ENCODE assay signal across 9 mouse cellular contexts in the genomic region with DNA sequence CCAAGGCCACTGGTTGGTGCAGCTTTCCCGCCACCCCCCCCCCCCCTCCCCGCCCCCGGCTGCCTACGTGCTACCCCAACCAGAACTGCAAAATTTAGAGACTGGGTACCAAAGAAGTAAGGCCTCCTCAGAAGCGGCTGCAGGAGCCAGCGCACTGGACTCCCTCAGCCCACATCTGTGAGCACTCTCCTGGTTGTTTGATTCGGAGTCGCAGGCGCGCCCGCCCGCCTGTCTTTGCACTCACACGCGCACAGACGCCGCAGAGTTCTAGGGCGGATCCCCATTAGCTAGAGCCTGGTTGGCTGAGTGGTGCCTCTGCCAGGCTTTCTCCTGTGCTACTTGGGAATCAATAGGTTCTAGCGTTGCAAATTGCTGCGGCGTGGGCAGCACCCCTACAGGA. TPM values are rescaled to one million over a fixed set of nuclear protein-coding genes. Genes with fewer than 3 reads are reported as not detected.
A peak's percentile ranks its signal among the peaks of the same experiment; 100 is the strongest.
DNase-seq lines count a peak whose midpoint lies in the region; ATAC-seq and TF ChIP-seq lines count a peak whose summit lies in the region.
"Had no signal": no experiment of that assay in that cellular context is flagged by ENCODE, and none has a peak within 500 bp of the region (broad histone marks: within the 10 kb centered on the region; RNA-seq: fewer than 3 reads in every experiment).

No protein-coding gene starts in this region.

- H3K4me2 ChIP-seq in lung, embryonic 14.5 days, result peak overlapping the region; percentile 35; the same call in 1 of the 2 replicates
- peak overlapping the region; percentile 24; the same call in 1 of the 2 replicates for H3K4me2 ChIP-seq in forebrain, embryonic 13.5 days

- peak; percentile 23 for DNase-seq in lung, embryonic 14.5 days
- DNase-seq in lung, adult 18-20 months, result no peak
- DNase-seq in kidney, postnatal 25 days, result peak; percentile 47 to 74
- DNase-seq in retina, postnatal 1 day, result peak; percentile 63
- no peak for DNase-seq in urinary bladder, postnatal 14 days (ENCODE audit: low spot score)
- no peak for DNase-seq in layer of hippocampus, postnatal 14 days (ENCODE audit: low spot score in 2 of 2)
- no peak for DNase-seq in urinary bladder, adult 2 months (ENCODE audit: low spot score)

- H3K27me3 ChIP-seq in lung, embryonic 14.5 days (ENCODE audit: insufficient read depth, low read length), result peaks cover 68% of the 10 kb centered on the region
- H3K27me3 ChIP-seq in forebrain, embryonic 13.5 days, result peaks cover 85% of the 10 kb centered on the region

- WGBS in lung, embryonic 14.5 days, result 0% methylated on average over 20 of the region's 20 CpGs
- 1% methylated on average over 18 of the region's 20 CpGs for WGBS in forebrain, embryonic 13.5 days

- ATAC-seq in lung, embryonic 14.5 days (ENCODE audit: insufficient read depth), result peak; percentile 58; the same call in 1 of the 2 replicates
- ATAC-seq in forebrain, embryonic 13.5 days, result peak; percentile 34; the same call in 1 of the 2 replicates

- H3K4me3 ChIP-seq in lung, embryonic 14.5 days (ENCODE audit: low read depth, low read length), result peak overlapping the region; percentile 18; the same call in 1 of the 2 replicates
- no peak overlapping the region for H3K4me3 ChIP-seq in forebrain, embryonic 13.5 days

- H3K9ac ChIP-seq in lung, embryonic 14.5 days, result no peak overlapping the region
- H3K9ac ChIP-seq in forebrain, embryonic 13.5 days, result no peak overlapping the region

- no peaks in the 10 kb centered on the region for H3K4me1 ChIP-seq in lung, embryonic 14.5 days (ENCODE audit: insufficient read depth)
- H3K4me1 ChIP-seq in forebrain, embryonic 13.5 days, result peaks cover 14% of the 10 kb centered on the region; the same call in 1 of the 2 replicates

- no peak overlapping the region for H3K27ac ChIP-seq in lung, embryonic 14.5 days (ENCODE audit: low read depth)
- no peak overlapping the region for H3K27ac ChIP-seq in forebrain, embryonic 13.5 days

- no peaks in the 10 kb centered on the region for H3K9me3 ChIP-seq in lung, embryonic 14.5 days (ENCODE audit: low read depth, low read length)
- H3K9me3 ChIP-seq in forebrain, embryonic 13.5 days (replicated peaks), result no peaks in the 10 kb centered on the region

- no peaks in the 10 kb centered on the region for H3K36me3 ChIP-seq in lung, embryonic 14.5 days (ENCODE audit: insufficient read depth)
- no peaks in the 10 kb centered on the region for H3K36me3 ChIP-seq in forebrain, embryonic 13.5 days (ENCODE audit: poor library complexity, severe bottlenecking)

- no peak for TF ChIP-seq CTCF in lung, embryonic 14.5 days (IDR thresholded peaks at IDR 0.05; ENCODE audit: low read depth)

RNA-seq across cellular contexts. Expression of a gene that starts 32.6 kb away (rescaled TPM):
- 0.05 and 0.21 TPM in 2 replicates for polyA plus RNA-seq in lung, embryonic 14.5 days (2014; fragmentation: Nextera tagmentation; extraction: Ambion mirVana)
- polyA plus RNA-seq in forebrain, embryonic 13.5 days (2015; fragmentation: Nextera tagmentation; extraction: Ambion mirVana), result 3.2 and 4.3 TPM in 2 replicates
- under 1 TPM; 0.12 to 0.48 TPM for total RNA-seq in layer of hippocampus, postnatal 14 days (2021)
- polyA plus RNA-seq in urinary bladder, adult 2 months (2012; rRNA removed), result 0.18 and 0.34 TPM in 2 replicates
- polyA plus RNA-seq: liver, embryonic 16.5 days had no signal

Comparison
In these comparisons a context has a peak if more than half of its experiments do, and no peak if none do; other contexts are left out.
1. DNase-seq: peak in lung, embryonic 14.5 days (single experiment), kidney, postnatal 25 days (2 of 2) and retina, postnatal 1 day (single experiment); none in lung, adult 18-20 months (0 of 2), urinary bladder, postnatal 14 days (single experiment), layer of hippocampus, postnatal 14 days (0 of 2) and urinary bladder, adult 2 months (single experiment).